Mouse (Mus musculus): ENCODE data around the gene Tas1r3. TPM values are rescaled to one million over a fixed set of nuclear protein-coding genes. Genes with fewer than 3 reads are reported as not detected.

Tas1r3 gene
- polyA plus RNA-seq, 1 experiment from 2014 or later: 0.83 TPM

DNA sequence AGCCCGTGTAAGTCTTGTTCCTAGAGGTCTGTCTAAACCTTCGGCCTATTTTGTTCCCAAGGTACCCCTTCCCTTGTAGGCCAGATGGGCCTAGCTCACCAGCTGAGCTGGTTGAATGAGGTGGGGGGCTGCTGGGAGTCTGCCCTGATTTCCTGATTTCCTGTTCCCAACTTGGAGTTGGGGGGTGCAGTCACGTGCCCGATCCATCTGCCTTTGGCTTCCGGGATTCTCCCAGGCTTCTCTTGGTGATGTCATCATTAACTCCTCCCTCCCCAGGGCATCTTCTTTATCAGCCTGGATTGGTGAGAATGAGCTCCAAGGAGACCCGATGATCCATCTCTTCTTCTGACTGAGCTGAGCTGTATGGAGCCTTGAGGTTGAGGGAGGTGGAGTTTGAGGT lies 32.1 kb upstream of the Tas1r3 start:
- ATAC-seq: no peak
- H3K36me3 ChIP-seq: peaks cover 37% of the 10 kb centered on the region
- no peaks in the 10 kb centered on the region for H3K9me3 ChIP-seq
- peak overlapping the region; percentile 98 for H3K9ac ChIP-seq (replicated peaks)
- no peak overlapping the region for H3K27ac ChIP-seq
- H3K4me3 ChIP-seq (replicated peaks): peak overlapping the region; percentile 97
- H3K4me1 ChIP-seq (replicated peaks): peaks cover 44% of the 10 kb centered on the region
- H3K4me2 ChIP-seq (replicated peaks): peak overlapping the region; percentile 99
- 34% methylated on average over 6 of the region's 6 CpGs for WGBS
- no peaks in the 10 kb centered on the region for H3K27me3 ChIP-seq

DNA sequence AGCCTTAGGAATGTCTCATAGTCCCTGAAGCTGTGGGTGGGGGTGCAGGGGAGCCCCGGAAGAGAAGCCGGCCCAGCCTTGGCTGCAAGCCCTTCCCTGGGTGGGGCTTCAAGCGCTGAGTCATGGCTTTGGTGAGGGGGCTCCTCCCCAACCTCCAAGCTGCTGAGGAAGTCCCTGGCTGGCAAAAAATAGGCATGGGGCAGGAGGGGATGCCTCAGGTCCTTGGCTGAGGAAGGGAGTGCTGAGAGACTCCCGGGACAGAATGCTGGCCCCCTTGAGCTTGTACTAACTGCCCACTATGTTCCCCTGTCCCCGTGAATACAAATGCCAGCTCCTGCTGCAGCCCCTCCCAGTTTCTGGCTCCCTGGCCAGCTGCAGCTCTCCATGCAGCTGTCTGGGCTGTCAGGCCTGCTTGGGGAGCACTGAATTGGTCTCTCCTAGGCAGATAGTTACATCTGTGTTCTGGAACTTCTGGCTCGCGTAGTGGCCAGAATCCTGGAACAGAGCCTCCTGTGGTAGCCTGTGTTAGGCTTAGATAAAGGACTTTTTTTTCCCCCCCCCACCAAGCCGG lies 31.2 kb upstream of the Tas1r3 start:
- Histone ChIP-seq H3K27me3 (no peaks in the 10 kb centered on the region), H3K4me3 (replicated peaks) (peak overlapping the region; percentile 97), H3K36me3 (peaks cover 37% of the 10 kb centered on the region), H3K9me3 (no peaks in the 10 kb centered on the region), H3K4me2 (replicated peaks) (peak overlapping the region; percentile 99), H3K4me1 (replicated peaks) (peaks cover 49% of the 10 kb centered on the region), H3K9ac (replicated peaks) (peak overlapping the region; percentile 98), H3K27ac (no peak overlapping the region)
- no peak for ATAC-seq
- WGBS: 35% methylated on average over 8 of the region's 8 CpGs

DNA sequence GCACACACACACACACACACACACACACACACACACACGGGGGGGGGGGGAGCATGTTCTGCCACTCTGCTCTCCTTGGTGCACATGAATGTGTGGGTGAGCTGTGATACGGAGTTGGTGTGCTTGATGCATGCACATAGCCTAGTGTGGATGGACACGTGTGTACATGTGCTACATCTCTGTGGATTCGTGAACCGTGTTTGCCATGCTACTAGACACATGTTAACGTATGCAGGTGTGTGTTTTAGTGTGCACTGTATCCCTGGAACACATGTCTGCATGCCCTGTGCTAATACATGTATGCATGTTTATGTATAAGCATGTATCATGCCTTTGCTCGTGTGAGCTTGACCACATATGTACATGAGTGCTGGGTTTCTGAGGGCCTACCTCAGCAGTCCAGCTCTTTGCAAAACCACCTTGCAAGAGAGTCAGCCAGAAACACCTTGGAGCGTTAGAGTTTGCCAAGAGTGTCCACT lies 30.1 kb upstream of the Tas1r3 start:
- H3K4me3 ChIP-seq (replicated peaks): peak overlapping the region; percentile 97
- 71% methylated on average over 8 of the region's 8 CpGs for WGBS
- peak overlapping the region; percentile 98 for H3K9ac ChIP-seq (replicated peaks)
- H3K4me2 ChIP-seq (replicated peaks): peak overlapping the region; percentile 99
- peaks cover 49% of the 10 kb centered on the region for H3K4me1 ChIP-seq (replicated peaks)
- no peak overlapping the region for H3K27ac ChIP-seq
- no peaks in the 10 kb centered on the region for H3K27me3 ChIP-seq
- no peaks in the 10 kb centered on the region for H3K9me3 ChIP-seq
- ATAC-seq: no peak
- peaks cover 37% of the 10 kb centered on the region for H3K36me3 ChIP-seq

DNA sequence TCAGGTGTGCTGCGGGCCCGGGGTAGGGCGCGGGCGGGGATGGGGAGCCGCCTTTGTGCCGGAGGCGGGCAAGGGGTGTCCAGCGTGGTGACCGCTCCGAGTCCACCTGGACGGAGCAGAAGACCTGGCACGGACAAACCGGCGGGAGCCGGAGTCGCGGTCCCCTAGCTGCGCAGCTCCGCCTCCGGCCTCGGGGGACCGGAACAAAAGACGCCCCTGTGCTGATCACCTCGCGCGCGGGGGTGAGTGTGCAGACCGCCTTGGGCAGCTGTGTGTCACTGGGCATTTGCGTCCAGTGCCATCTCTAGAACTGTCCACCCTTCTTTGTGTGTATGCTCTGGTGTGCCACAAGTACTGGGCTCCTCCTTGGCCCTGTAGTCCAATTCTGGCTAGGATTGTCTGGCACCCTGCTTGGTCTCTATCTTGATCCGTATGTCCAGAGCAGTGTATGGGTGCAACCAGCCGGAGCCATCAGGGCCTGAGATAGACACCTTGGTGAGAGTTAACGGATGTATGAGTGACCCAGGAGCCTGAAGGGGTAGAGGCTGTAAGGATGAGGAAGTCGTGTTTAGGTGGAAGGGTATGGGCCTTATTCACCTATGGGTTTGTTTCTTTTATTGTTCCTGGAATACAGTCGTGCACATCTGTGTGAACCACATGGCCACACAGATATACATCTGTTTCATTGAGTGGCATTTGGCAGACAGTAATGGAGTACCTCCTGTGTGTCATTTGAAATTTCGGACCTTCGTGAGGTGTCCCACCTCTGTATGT lies 29.5 kb upstream of the Tas1r3 start:
- 5% methylated on average over 37 of the region's 37 CpGs for WGBS
- peak overlapping the region; percentile 97 for H3K4me3 ChIP-seq (replicated peaks)
- H3K27me3 ChIP-seq: no peaks in the 10 kb centered on the region
- peak overlapping the region; percentile 99 for H3K4me2 ChIP-seq (replicated peaks)
- H3K9ac ChIP-seq (replicated peaks): peak overlapping the region; percentile 98
- H3K36me3 ChIP-seq: peaks cover 39% of the 10 kb centered on the region
- H3K27ac ChIP-seq: peak overlapping the region; percentile 99
- ATAC-seq: peak; percentile 59; the same call in 1 of the 2 replicates
- peaks cover 49% of the 10 kb centered on the region for H3K4me1 ChIP-seq (replicated peaks)
- no peaks in the 10 kb centered on the region for H3K9me3 ChIP-seq

DNA sequence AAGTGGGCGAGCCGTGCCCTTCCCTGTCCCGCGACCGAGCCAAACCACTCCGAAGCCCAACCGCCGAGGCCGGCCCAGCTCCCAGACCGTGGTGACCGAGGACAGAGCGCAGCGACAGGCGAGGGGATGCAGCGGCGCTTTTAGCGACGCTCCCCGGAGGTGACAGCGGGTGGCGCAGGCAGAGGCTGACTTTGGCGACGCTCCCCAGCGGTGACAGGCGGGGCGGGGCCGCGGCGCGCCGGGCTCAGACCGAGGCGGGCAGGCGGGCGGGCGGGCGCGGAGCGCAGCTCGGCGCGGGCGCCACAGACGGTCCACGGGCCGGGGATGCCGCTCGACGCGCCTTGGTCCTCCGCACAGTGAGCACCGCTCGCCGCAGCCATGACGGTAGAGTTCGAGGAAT lies 28.9 kb upstream of the Tas1r3 start:
- Histone ChIP-seq H3K4me3 (replicated peaks) (peak overlapping the region; percentile 97), H3K36me3 (peaks cover 43% of the 10 kb centered on the region), H3K27me3 (no peaks in the 10 kb centered on the region), H3K4me1 (replicated peaks) (peaks cover 49% of the 10 kb centered on the region), H3K27ac (peak overlapping the region; percentile 99), H3K4me2 (replicated peaks) (peak overlapping the region; percentile 99), H3K9me3 (no peaks in the 10 kb centered on the region), H3K9ac (replicated peaks) (peak overlapping the region; percentile 98)
- peak; percentile 91 for ATAC-seq
- under 1% methylated on average over 48 of the region's 56 CpGs for WGBS

DNA sequence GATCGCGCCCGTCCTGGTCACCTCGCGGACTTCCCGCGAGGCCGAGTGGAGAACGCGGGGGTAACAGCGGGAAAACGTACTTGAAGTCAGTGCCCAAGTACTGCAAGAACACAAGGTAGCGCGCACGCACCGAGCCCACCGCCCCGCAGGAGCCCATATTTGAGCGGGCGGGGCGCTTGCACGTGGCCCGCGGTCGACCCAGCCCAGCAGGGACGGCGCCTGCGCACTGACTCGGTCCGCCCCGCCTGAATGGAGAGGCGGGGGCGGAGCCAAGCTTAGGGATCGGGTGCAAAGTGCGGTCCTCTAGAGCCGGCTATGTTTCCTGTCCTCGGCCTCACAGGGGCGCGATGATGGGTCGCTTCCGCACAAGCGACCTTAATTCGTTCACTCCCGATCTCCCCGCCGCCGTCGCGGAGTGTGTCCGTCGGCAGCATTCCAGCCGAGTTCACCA lies 28.4 kb upstream of the Tas1r3 start, which contains the start of the genes Pusl1 and Acap3:
Gene Pusl1, minus strand, starts transcription at position 231 of the 451 bp plus-strand sequence.
Gene Acap3, plus strand, starts transcription at position 272 of the 451 bp plus-strand sequence.
- no peaks in the 10 kb centered on the region for H3K9me3 ChIP-seq
- peak within 1 kb of the TSS; percentile 97 for H3K4me3 ChIP-seq (replicated peaks)
- peak; percentile 85 for ATAC-seq
- H3K36me3 ChIP-seq: peaks cover 43% of the 10 kb centered on the region
- peak within 1 kb of the TSS; percentile 99 for H3K4me2 ChIP-seq (replicated peaks)
- H3K27me3 ChIP-seq: no peaks in the 10 kb centered on the region
- peak within 1 kb of the TSS; percentile 98 for H3K9ac ChIP-seq (replicated peaks)
- peaks cover 49% of the 10 kb centered on the region for H3K4me1 ChIP-seq (replicated peaks)
- under 1% methylated on average over 52 of the region's 52 CpGs for WGBS
- H3K27ac ChIP-seq: peak within 1 kb of the TSS; percentile 99

DNA sequence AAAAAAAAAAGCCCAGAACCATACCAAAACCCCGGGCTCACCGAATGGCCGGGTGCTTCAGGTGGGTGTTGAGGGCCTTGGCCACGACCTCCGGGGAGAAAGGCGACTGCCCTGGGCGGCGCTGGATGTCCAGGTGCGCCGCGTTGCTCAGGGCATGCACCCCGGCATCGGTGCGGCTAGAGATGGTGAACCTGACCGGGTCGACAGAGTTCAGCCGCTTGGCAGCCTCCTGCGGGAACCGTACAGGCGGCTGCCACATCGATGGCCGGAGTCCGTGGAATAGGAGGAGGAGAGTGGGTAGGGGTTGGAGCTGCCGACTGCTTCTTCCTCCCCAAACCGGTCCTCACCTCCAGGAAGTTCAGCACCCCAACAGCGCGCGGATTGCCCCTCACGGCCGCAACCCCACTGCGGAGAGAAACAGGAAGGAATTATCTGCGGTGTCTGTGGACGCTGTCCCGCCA lies 27.9 kb upstream of the Tas1r3 start:
- Histone ChIP-seq H3K4me3 (replicated peaks) (peak overlapping the region; percentile 97), H3K4me2 (replicated peaks) (peak overlapping the region; percentile 99), H3K9ac (replicated peaks) (peak overlapping the region; percentile 98), H3K36me3 (peaks cover 43% of the 10 kb centered on the region), H3K27me3 (no peaks in the 10 kb centered on the region), H3K4me1 (replicated peaks) (peaks cover 49% of the 10 kb centered on the region), H3K9me3 (no peaks in the 10 kb centered on the region), H3K27ac (peak overlapping the region; percentile 99; the same call in 1 of the 2 replicates)
- ATAC-seq: peak; percentile 0; the same call in 1 of the 2 replicates
- 0% methylated on average over 34 of the region's 34 CpGs for WGBS

DNA sequence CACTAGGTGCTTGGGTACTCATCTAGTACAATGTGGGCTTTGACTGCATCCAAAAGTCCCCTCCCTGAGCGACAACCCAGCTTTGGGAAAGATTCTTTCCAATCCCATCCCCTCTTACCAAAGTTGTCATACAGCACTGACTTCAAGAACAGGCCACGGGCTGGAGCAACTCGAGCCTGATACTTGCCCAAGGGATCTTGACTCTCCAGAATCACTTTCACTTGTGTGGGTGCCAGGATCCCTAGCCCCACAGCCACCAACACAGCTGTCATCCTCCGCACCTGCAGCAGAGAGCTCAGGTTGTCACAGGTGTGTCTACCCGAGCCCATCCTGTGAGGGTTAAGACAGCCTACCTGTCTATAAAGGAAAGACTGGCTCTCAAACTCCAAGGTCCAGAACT lies 26.2 kb upstream of the Tas1r3 start:
- Histone ChIP-seq H3K36me3 (peaks cover 56% of the 10 kb centered on the region), H3K4me2 (replicated peaks) (no peak overlapping the region), H3K4me1 (replicated peaks) (peaks cover 31% of the 10 kb centered on the region), H3K27ac (no peak overlapping the region), H3K9ac (replicated peaks) (no peak overlapping the region), H3K27me3 (no peaks in the 10 kb centered on the region), H3K4me3 (replicated peaks) (no peak overlapping the region), H3K9me3 (no peaks in the 10 kb centered on the region)
- 89% methylated on average over 5 of the region's 5 CpGs for WGBS
- no peak for ATAC-seq

DNA sequence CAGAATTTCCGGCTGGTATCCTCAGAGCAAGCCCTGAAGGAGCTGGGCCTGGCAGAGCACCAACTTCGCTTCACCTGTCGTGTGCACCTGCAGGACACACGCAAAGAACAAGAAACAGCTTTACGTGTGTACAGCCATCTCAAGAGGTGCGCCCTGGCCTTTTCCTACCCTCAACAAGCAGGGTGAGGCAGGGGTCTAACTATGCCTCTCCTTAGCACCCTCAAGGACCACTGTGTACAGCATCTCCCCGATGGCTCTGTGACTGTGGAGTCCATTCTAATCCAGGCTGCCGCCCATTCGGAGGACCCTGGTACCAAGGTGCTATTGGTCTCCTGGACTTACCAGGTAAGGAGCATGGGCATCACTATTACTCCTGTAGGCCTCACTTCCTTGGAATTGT lies 25.0 kb upstream of the Tas1r3 start:
- 94% methylated on average over 9 of the region's 9 CpGs for WGBS
- H3K9ac ChIP-seq (replicated peaks): no peak overlapping the region
- no peaks in the 10 kb centered on the region for H3K27me3 ChIP-seq
- H3K4me3 ChIP-seq (replicated peaks): no peak overlapping the region
- peaks cover 59% of the 10 kb centered on the region for H3K36me3 ChIP-seq
- no peaks in the 10 kb centered on the region for H3K9me3 ChIP-seq
- H3K27ac ChIP-seq: no peak overlapping the region
- ATAC-seq: no peak
- peaks cover 20% of the 10 kb centered on the region for H3K4me1 ChIP-seq (replicated peaks)
- no peak overlapping the region for H3K4me2 ChIP-seq (replicated peaks)

DNA sequence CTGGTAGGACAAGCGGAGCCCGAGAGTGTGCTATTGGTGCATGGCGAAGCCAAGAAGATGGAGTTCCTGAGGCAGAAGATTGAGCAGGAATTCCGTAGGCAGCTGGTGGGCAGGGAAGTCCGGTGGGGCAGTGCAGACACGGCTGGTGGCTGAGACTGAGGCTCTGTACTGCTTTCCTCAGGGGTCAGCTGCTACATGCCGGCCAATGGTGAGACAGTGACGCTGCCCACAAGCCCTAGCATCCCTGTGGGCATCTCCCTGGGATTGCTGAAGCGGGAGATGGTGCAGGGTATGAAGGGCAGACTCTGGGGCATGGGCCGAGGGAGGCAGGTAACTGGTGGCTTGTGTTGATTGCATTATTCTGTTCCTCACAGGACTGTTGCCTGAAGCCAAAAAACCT lies 24.5 kb upstream of the Tas1r3 start:
- WGBS: 91% methylated on average over 10 of the region's 10 CpGs

DNA sequence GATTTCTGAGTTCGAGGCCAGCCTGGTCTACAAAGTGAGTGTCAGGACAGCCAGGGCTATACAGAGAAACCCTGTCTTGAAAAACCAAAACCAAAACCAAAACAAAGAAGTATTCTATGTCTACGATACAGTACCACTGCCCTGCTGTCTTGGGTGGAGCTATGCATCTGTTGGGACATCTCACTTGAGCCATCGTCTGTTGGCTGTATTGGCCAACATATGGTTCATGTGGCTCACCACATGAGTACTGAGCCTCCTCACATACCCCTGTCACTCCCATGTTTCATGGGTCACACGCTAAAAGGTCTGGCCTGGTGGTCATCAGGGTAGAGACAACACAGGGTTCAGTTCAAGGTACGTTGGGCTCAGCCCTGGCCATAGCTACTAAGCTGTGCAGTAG lies 23.2 kb upstream of the Tas1r3 start:
- Histone ChIP-seq H3K9me3 (no peaks in the 10 kb centered on the region), H3K36me3 (peaks cover 60% of the 10 kb centered on the region)

More for the DNA sequence above, 24.5 kb upstream of the Tas1r3 start:
- Histone ChIP-seq H3K4me1 (replicated peaks) (peaks cover 15% of the 10 kb centered on the region), H3K9me3 (no peaks in the 10 kb centered on the region), H3K27me3 (no peaks in the 10 kb centered on the region), H3K4me3 (replicated peaks) (no peak overlapping the region), H3K9ac (replicated peaks) (no peak overlapping the region), H3K27ac (no peak overlapping the region), H3K4me2 (replicated peaks) (no peak overlapping the region), H3K36me3 (peaks cover 59% of the 10 kb centered on the region)
- no peak for ATAC-seq

DNA sequence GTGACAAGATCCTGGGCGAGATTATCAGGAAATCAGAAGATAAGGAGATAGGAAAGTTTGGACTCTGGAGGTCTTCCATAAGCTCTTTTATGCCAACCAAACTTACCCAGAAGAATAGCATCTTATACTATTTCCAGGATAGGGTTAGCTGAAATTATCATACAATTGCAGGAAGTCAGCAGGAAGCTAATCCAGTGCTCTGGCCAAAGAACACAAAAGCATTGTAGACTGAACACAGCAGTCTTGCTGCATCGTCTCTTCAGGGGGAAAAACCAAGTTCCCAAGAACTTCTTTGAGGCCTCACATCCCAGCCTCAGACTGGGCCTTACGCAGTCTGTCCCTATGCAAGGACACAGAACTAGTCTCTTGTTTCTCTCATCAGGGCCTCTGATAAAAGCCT lies 20.4 kb upstream of the Tas1r3 start:
- H3K4me1 ChIP-seq (replicated peaks): no peaks in the 10 kb centered on the region
- H3K9ac ChIP-seq (replicated peaks): no peak overlapping the region
- H3K27ac ChIP-seq: no peak overlapping the region
- no peak overlapping the region for H3K4me2 ChIP-seq (replicated peaks)
- peaks cover 56% of the 10 kb centered on the region for H3K36me3 ChIP-seq
- ATAC-seq: no peak
- no peak overlapping the region for H3K4me3 ChIP-seq (replicated peaks)
- no peaks in the 10 kb centered on the region for H3K9me3 ChIP-seq
- 85% methylated on average over 3 of the region's 3 CpGs for WGBS
- no peaks in the 10 kb centered on the region for H3K27me3 ChIP-seq

More for the DNA sequence above, 23.2 kb upstream of the Tas1r3 start:
- Histone ChIP-seq H3K27ac (no peak overlapping the region), H3K27me3 (no peaks in the 10 kb centered on the region), H3K9ac (replicated peaks) (no peak overlapping the region), H3K4me3 (replicated peaks) (no peak overlapping the region), H3K4me1 (replicated peaks) (peaks cover 14% of the 10 kb centered on the region), H3K4me2 (replicated peaks) (no peak overlapping the region)
- 92% methylated on average over 5 of the region's 5 CpGs for WGBS
- ATAC-seq: no peak

Measured in midbrain, embryonic 13.5 days (tissue).